9 mouse cellular contexts compared by ENCODE assay signal in the genomic region with DNA sequence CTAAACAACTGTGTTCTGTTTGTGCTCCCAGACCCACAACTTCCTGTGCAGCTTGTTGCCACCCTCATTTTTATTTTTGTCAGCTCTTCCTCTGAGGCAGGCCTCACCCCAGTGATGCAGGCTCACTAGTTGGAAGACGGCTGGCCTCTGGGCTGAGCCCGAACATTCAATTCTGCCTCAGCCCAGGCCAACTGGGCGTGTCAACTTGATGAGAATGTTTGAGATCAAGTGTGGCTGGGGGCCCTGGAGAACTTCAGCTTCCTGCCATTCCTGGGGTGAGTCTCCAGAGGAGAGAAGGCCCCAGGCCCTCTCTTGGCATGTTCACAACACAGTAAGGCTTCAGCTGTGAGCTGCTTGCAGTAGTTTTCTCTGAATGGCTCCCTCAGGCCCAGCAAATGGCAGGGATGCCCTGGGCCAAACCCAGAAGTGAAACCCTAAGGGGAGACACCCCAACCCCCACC. TPM values are rescaled to one million over a fixed set of nuclear protein-coding genes. Genes with fewer than 3 reads are reported as not detected.
DNase-seq lines count a peak whose midpoint lies in the region; ATAC-seq and TF ChIP-seq lines count a peak whose summit lies in the region.
"Had no signal": no experiment of that assay in that cellular context is flagged by ENCODE, and none has a peak within 500 bp of the region (broad histone marks: within the 10 kb centered on the region; RNA-seq: fewer than 3 reads in every experiment).

No protein-coding gene starts in this region.

- H3K27me3 ChIP-seq in liver, embryonic 12.5 days (replicated peaks): no peaks in the 10 kb centered on the region
- no peaks in the 10 kb centered on the region for H3K27me3 ChIP-seq in stomach, embryonic 15.5 days (replicated peaks)
- H3K27me3 ChIP-seq in forebrain, embryonic 16.5 days (replicated peaks; ENCODE audit: control insufficient read depth, insufficient read depth, low read length): no peaks in the 10 kb centered on the region
- H3K27me3 ChIP-seq in forebrain, postnatal 0 days (ENCODE audit: insufficient read depth, low read length): no peaks in the 10 kb centered on the region
- no peaks in the 10 kb centered on the region for H3K27me3 ChIP-seq in midbrain, postnatal 0 days (ENCODE audit: insufficient read depth, low read length)
- H3K27me3 ChIP-seq: hindbrain, embryonic 15.5 days had no signal

- 37% methylated on average over 3 of the region's 3 CpGs for WGBS in liver, embryonic 12.5 days (ENCODE audit: insufficient replicate concordance)
- 50% methylated on average over 3 of the region's 3 CpGs for WGBS in stomach, embryonic 15.5 days
- 85% methylated on average over 3 of the region's 3 CpGs for WGBS in forebrain, embryonic 16.5 days
- 74% methylated on average over 3 of the region's 3 CpGs for WGBS in forebrain, postnatal 0 days
- WGBS in midbrain, postnatal 0 days: 76% methylated on average over 3 of the region's 3 CpGs

- no peak for DNase-seq in layer of hippocampus, adult 2 months (ENCODE audit: low spot score in 2 of 2)
- no peak for DNase-seq in layer of hippocampus, postnatal 25 days (ENCODE audit: extremely low spot score in 1 of 2, low spot score in 1 of 2)
- peak; percentile 74 for DNase-seq in gastrocnemius, postnatal 25 days
- DNase-seq in forebrain, postnatal 0 days: no peak
- no peak for DNase-seq in midbrain, postnatal 0 days (ENCODE audit: low spot score)

- peak overlapping the region; percentile 87 for H3K27ac ChIP-seq in layer of hippocampus, adult 2 months
- peak overlapping the region; percentile 79 for H3K27ac ChIP-seq in liver, embryonic 12.5 days
- H3K27ac ChIP-seq in stomach, embryonic 15.5 days: peak overlapping the region; percentile 87
- H3K27ac ChIP-seq in forebrain, embryonic 16.5 days (ENCODE audit: low read length): no peak overlapping the region
- H3K27ac ChIP-seq in forebrain, postnatal 0 days (ENCODE audit: low read depth, low read length): no peak overlapping the region
- no peak overlapping the region for H3K27ac ChIP-seq in midbrain, postnatal 0 days (ENCODE audit: low read depth, low read length)
- H3K27ac ChIP-seq: hindbrain, embryonic 15.5 days had no signal

- H3K9me3 ChIP-seq in liver, embryonic 12.5 days (replicated peaks): no peaks in the 10 kb centered on the region
- H3K9me3 ChIP-seq in stomach, embryonic 15.5 days: no peaks in the 10 kb centered on the region
- no peaks in the 10 kb centered on the region for H3K9me3 ChIP-seq in forebrain, embryonic 16.5 days (ENCODE audit: control insufficient read depth, low read length)
- no peaks in the 10 kb centered on the region for H3K9me3 ChIP-seq in forebrain, postnatal 0 days (ENCODE audit: low read length)
- H3K9me3 ChIP-seq in midbrain, postnatal 0 days (ENCODE audit: low read length): no peaks in the 10 kb centered on the region
- H3K9me3 ChIP-seq: hindbrain, embryonic 15.5 days had no signal

- H3K4me3 ChIP-seq in layer of hippocampus, adult 2 months: no peak overlapping the region
- no peak overlapping the region for H3K4me3 ChIP-seq in liver, embryonic 12.5 days
- no peak overlapping the region for H3K4me3 ChIP-seq in stomach, embryonic 15.5 days (replicated peaks)
- H3K4me3 ChIP-seq in forebrain, embryonic 16.5 days (replicated peaks; ENCODE audit: low read length): no peak overlapping the region
- no peak overlapping the region for H3K4me3 ChIP-seq in forebrain, postnatal 0 days (ENCODE audit: low read depth, low read length)
- H3K4me3 ChIP-seq in midbrain, postnatal 0 days (ENCODE audit: low read depth, low read length): no peak overlapping the region
- H3K4me3 ChIP-seq: hindbrain, embryonic 15.5 days had no signal

- H3K36me3 ChIP-seq in liver, embryonic 12.5 days: no peaks in the 10 kb centered on the region
- no peaks in the 10 kb centered on the region for H3K36me3 ChIP-seq in stomach, embryonic 15.5 days
- no peaks in the 10 kb centered on the region for H3K36me3 ChIP-seq in forebrain, embryonic 16.5 days (ENCODE audit: control insufficient read depth, insufficient read depth)
- no peaks in the 10 kb centered on the region for H3K36me3 ChIP-seq in forebrain, postnatal 0 days (ENCODE audit: insufficient read depth)
- H3K36me3 ChIP-seq in midbrain, postnatal 0 days (ENCODE audit: insufficient read depth, low read length): no peaks in the 10 kb centered on the region
- H3K36me3 ChIP-seq: hindbrain, embryonic 15.5 days had no signal

- H3K4me1 ChIP-seq in liver, embryonic 12.5 days: peaks cover 74% of the 10 kb centered on the region
- peaks cover 34% of the 10 kb centered on the region for H3K4me1 ChIP-seq in stomach, embryonic 15.5 days
- peaks cover 5% of the 10 kb centered on the region for H3K4me1 ChIP-seq in forebrain, embryonic 16.5 days (replicated peaks; ENCODE audit: control insufficient read depth, insufficient read depth, low read length)
- H3K4me1 ChIP-seq in forebrain, postnatal 0 days (ENCODE audit: insufficient read depth): no peaks in the 10 kb centered on the region
- H3K4me1 ChIP-seq in midbrain, postnatal 0 days (ENCODE audit: insufficient read depth, low read length): no peaks in the 10 kb centered on the region
- H3K4me1 ChIP-seq: hindbrain, embryonic 15.5 days had no signal

- 0 out of 2 replicates have a peak, but pooled peaks have one; percentile 16 for ATAC-seq in liver, embryonic 12.5 days
- ATAC-seq in stomach, embryonic 15.5 days (ENCODE audit: insufficient read depth, low FRiP score, low read depth): no peak
- no peak for ATAC-seq in forebrain, embryonic 16.5 days
- ATAC-seq in forebrain, postnatal 0 days: no peak
- no peak for ATAC-seq in midbrain, postnatal 0 days (ENCODE audit: low FRiP score)

- peak overlapping the region; percentile 19; the same call in 1 of the 2 replicates for H3K9ac ChIP-seq in liver, embryonic 12.5 days
- H3K9ac ChIP-seq in stomach, embryonic 15.5 days: no peak overlapping the region
- no peak overlapping the region for H3K9ac ChIP-seq in forebrain, embryonic 16.5 days (replicated peaks; ENCODE audit: low read depth, low read length)
- no peak overlapping the region for H3K9ac ChIP-seq in forebrain, postnatal 0 days
- H3K9ac ChIP-seq in midbrain, postnatal 0 days (replicated peaks; ENCODE audit: low read length, poor library complexity, severe bottlenecking): no peak overlapping the region
- H3K9ac ChIP-seq: hindbrain, embryonic 15.5 days had no signal

- peak overlapping the region; percentile 21; the same call in 1 of the 2 replicates for H3K4me2 ChIP-seq in liver, embryonic 12.5 days
- H3K4me2 ChIP-seq in stomach, embryonic 15.5 days: no peak overlapping the region
- no peak overlapping the region for H3K4me2 ChIP-seq in forebrain, embryonic 16.5 days (ENCODE audit: low read length)
- H3K4me2 ChIP-seq in forebrain, postnatal 0 days (ENCODE audit: low read depth): no peak overlapping the region
- no peak overlapping the region for H3K4me2 ChIP-seq in midbrain, postnatal 0 days (ENCODE audit: low read depth, low read length, poor library complexity, severe bottlenecking)
- H3K4me2 ChIP-seq: hindbrain, embryonic 15.5 days had no signal

- no peak for TF ChIP-seq CTCF in layer of hippocampus, adult 2 months (conservative IDR thresholded peaks at IDR 0.05)
- TF ChIP-seq CTCF in forebrain, postnatal 0 days (IDR thresholded peaks at IDR 0.05; ENCODE audit: low read depth): no peak
- no peak for TF ChIP-seq CTCF in midbrain, postnatal 0 days (IDR thresholded peaks at IDR 0.05)

RNA-seq across cellular contexts. Expression of a gene that starts 1.7 kb away (rescaled TPM):
- 100 to 1,000 TPM; 118 to 119 TPM for total RNA-seq in layer of hippocampus, adult 2 months (2021)
- 100 to 1,000 TPM; 118 to 120 TPM for total RNA-seq in layer of hippocampus, postnatal 25 days (2021)
- 10 to 100 TPM; 11.7 to 21.0 TPM for total RNA-seq in gastrocnemius, postnatal 25 days (2021)
- 24.2 and 24.4 TPM in 2 replicates for polyA plus RNA-seq in liver, embryonic 12.5 days (2016; fragmentation: Nextera tagmentation; extraction: Ambion mirVana)
- polyA plus RNA-seq in stomach, embryonic 15.5 days (2015; fragmentation: Nextera tagmentation; extraction: Ambion mirVana): 78.6 and 86.9 TPM in 2 replicates
- polyA plus RNA-seq in forebrain, embryonic 16.5 days (2015; fragmentation: Nextera tagmentation; extraction: Ambion mirVana): 76.7 and 90.8 TPM in 2 replicates
- total RNA-seq in forebrain, postnatal 0 days (2014; rRNA removed): 24.4 and 32.3 TPM in 2 replicates
- 55.1 and 82.7 TPM in 2 replicates for polyA plus RNA-seq in forebrain, postnatal 0 days (2015; fragmentation: Nextera tagmentation; extraction: Ambion mirVana)
- 19.5 and 19.8 TPM in 2 replicates for total RNA-seq in midbrain, postnatal 0 days (2014; rRNA removed)
- 77.3 and 96.7 TPM in 2 replicates for polyA plus RNA-seq in midbrain, postnatal 0 days (2015; fragmentation: Nextera tagmentation; extraction: Ambion mirVana)

RNA-seq across cellular contexts. Expression of a gene that starts 50.4 kb away (rescaled TPM):
- 10 to 100 TPM; 50.1 to 50.3 TPM for total RNA-seq in layer of hippocampus, adult 2 months (2021)
- total RNA-seq in layer of hippocampus, postnatal 25 days (2021): 10 to 100 TPM; 47.8 to 49.1 TPM
- total RNA-seq in gastrocnemius, postnatal 25 days (2021): 10 to 100 TPM; 20.1 to 21.9 TPM
- polyA plus RNA-seq in liver, embryonic 12.5 days (2016; fragmentation: Nextera tagmentation; extraction: Ambion mirVana): 26.4 and 27.1 TPM in 2 replicates
- 42.8 and 48.4 TPM in 2 replicates for polyA plus RNA-seq in stomach, embryonic 15.5 days (2015; fragmentation: Nextera tagmentation; extraction: Ambion mirVana)
- 58.8 and 65.1 TPM in 2 replicates for polyA plus RNA-seq in forebrain, embryonic 16.5 days (2015; fragmentation: Nextera tagmentation; extraction: Ambion mirVana)
- total RNA-seq in forebrain, postnatal 0 days (2014; rRNA removed): 83.3 and 101 TPM in 2 replicates
- 38.6 and 49.6 TPM in 2 replicates for polyA plus RNA-seq in forebrain, postnatal 0 days (2015; fragmentation: Nextera tagmentation; extraction: Ambion mirVana)
- total RNA-seq in midbrain, postnatal 0 days (2014; rRNA removed): 77.3 and 85.1 TPM in 2 replicates
- 46.2 and 49.4 TPM in 2 replicates for polyA plus RNA-seq in midbrain, postnatal 0 days (2015; fragmentation: Nextera tagmentation; extraction: Ambion mirVana)

RNA-seq across cellular contexts. Expression of a gene that starts 50.7 kb away (rescaled TPM):
- total RNA-seq in layer of hippocampus, adult 2 months (2021): 10 to 100 TPM; 52.6 to 52.7 TPM
- 10 to 100 TPM; 53.3 to 54.2 TPM for total RNA-seq in layer of hippocampus, postnatal 25 days (2021)
- total RNA-seq in gastrocnemius, postnatal 25 days (2021): 10 to 100 TPM; 30.7 to 34.1 TPM
- polyA plus RNA-seq in liver, embryonic 12.5 days (2016; fragmentation: Nextera tagmentation; extraction: Ambion mirVana): 64.0 and 65.8 TPM in 2 replicates
- 75.0 and 81.9 TPM in 2 replicates for polyA plus RNA-seq in stomach, embryonic 15.5 days (2015; fragmentation: Nextera tagmentation; extraction: Ambion mirVana)
- polyA plus RNA-seq in forebrain, embryonic 16.5 days (2015; fragmentation: Nextera tagmentation; extraction: Ambion mirVana): 148 and 151 TPM in 2 replicates
- total RNA-seq in forebrain, postnatal 0 days (2014; rRNA removed): 138 and 189 TPM in 2 replicates
- 196 and 240 TPM in 2 replicates for polyA plus RNA-seq in forebrain, postnatal 0 days (2015; fragmentation: Nextera tagmentation; extraction: Ambion mirVana)
- total RNA-seq in midbrain, postnatal 0 days (2014; rRNA removed): 74.2 and 95.7 TPM in 2 replicates
- polyA plus RNA-seq in midbrain, postnatal 0 days (2015; fragmentation: Nextera tagmentation; extraction: Ambion mirVana): 154 and 158 TPM in 2 replicates

Comparison
In these comparisons a context has a peak if more than half of its experiments do, and no peak if none do; other contexts are left out.
1. H3K27ac ChIP-seq: peak in layer of hippocampus, adult 2 months (single experiment), liver, embryonic 12.5 days (single experiment) and stomach, embryonic 15.5 days (single experiment); none in forebrain, embryonic 16.5 days (single experiment), forebrain, postnatal 0 days (single experiment) and midbrain, postnatal 0 days (single experiment).